ENCODE assay signal across 22 mouse cellular contexts in the genomic region with DNA sequence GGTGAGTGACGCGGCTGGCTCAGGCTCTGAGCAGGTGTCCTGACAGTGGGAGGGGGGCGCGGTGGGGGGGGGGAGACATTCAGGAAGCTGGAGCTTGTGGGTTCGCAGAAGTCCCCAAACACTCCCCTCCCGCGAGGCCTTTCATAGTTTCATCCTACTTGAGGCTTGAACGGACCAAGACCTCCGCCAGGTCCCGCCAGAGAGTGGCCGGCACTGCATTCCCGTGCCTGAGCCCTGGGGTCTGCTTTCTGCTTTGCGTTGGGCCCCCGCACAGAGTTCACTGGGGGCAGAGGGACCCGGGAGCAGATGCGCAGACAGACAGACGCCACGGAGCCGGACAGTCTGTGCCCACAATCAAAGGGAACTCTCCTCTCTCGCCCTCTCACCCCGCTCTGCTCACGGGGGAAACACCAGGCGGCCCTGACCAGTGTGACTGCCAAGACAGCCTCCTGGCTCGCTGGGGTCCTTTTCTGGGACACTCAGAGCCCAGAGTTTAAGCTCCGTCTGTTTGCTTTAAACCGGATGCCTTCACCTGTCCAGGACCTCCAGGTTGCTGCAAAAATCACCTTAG. TPM values are rescaled to one million over a fixed set of nuclear protein-coding genes. Genes with fewer than 3 reads are reported as not detected.
A peak's percentile ranks its signal among the peaks of the same experiment; 100 is the strongest.
DNase-seq lines count a peak whose midpoint lies in the region; ATAC-seq lines count a peak whose summit lies in the region.
"Had no signal": no experiment of that assay in that cellular context is flagged by ENCODE, and none has a peak within 500 bp of the region (broad histone marks: within the 10 kb centered on the region; RNA-seq: fewer than 3 reads in every experiment).

No protein-coding gene starts in this region.

- H3K36me3 ChIP-seq in heart, embryonic 12.5 days = no peaks in the 10 kb centered on the region
- H3K36me3 ChIP-seq in lung, embryonic 15.5 days = no peaks in the 10 kb centered on the region
- no peaks in the 10 kb centered on the region for H3K36me3 ChIP-seq in limb, embryonic 11.5 days (ENCODE audit: control insufficient read depth, insufficient read depth, low read length)
- H3K36me3 ChIP-seq: G1E; liver, embryonic 15.5 days; midbrain, embryonic 13.5 days had no signal

- peak overlapping the region; percentile 77 for H3K9ac ChIP-seq in heart, embryonic 12.5 days
- 0 out of 2 replicates have a peak overlapping the region, but pooled peaks have one; percentile 16 for H3K9ac ChIP-seq in lung, embryonic 15.5 days
- H3K9ac ChIP-seq in limb, embryonic 11.5 days (ENCODE audit: low read length) = peak overlapping the region; percentile 86
- H3K9ac ChIP-seq: forebrain, embryonic 13.5 days; liver, embryonic 15.5 days; midbrain, embryonic 13.5 days had no signal

- ATAC-seq in heart, embryonic 12.5 days (ENCODE audit: insufficient number of reproducible peaks, low FRiP score) = no peak
- no peak for ATAC-seq in lung, embryonic 15.5 days (ENCODE audit: borderline replicate concordance, extremely low read depth, low FRiP score, low TSS enrichment)
- ATAC-seq in limb, embryonic 11.5 days (ENCODE audit: insufficient number of reproducible peaks, low FRiP score, low TSS enrichment, low read depth) = no peak
- ATAC-seq in granulocyte monocyte progenitor cell, adult 5-6 weeks (replicated peaks; ENCODE audit: poor library complexity, severe bottlenecking) = no peak
- ATAC-seq: forebrain, embryonic 13.5 days; midbrain, embryonic 13.5 days had no signal

- H3K27ac ChIP-seq in heart, embryonic 12.5 days (ENCODE audit: poor library complexity, severe bottlenecking) = peak overlapping the region; percentile 89
- no peak overlapping the region for H3K27ac ChIP-seq in lung, embryonic 15.5 days
- peak overlapping the region; percentile 86 for H3K27ac ChIP-seq in limb, embryonic 11.5 days (replicated peaks; ENCODE audit: low read depth, low read length)
- H3K27ac ChIP-seq: forebrain, embryonic 13.5 days; liver, embryonic 15.5 days; macrophage; midbrain, embryonic 13.5 days had no signal

- peaks cover 38% of the 10 kb centered on the region for H3K4me1 ChIP-seq in heart, embryonic 12.5 days (replicated peaks)
- peaks cover 43% of the 10 kb centered on the region for H3K4me1 ChIP-seq in lung, embryonic 15.5 days
- H3K4me1 ChIP-seq in limb, embryonic 11.5 days (ENCODE audit: control insufficient read depth, insufficient read depth, low read length) = peaks cover 1% of the 10 kb centered on the region; the same call in 1 of the 2 replicates
- H3K4me1 ChIP-seq: forebrain, embryonic 13.5 days; liver, embryonic 15.5 days; midbrain, embryonic 13.5 days had no signal

- peak overlapping the region; percentile 51 for H3K4me3 ChIP-seq in heart, embryonic 12.5 days
- H3K4me3 ChIP-seq in lung, embryonic 15.5 days = no peak overlapping the region
- peak overlapping the region; percentile 49 for H3K4me3 ChIP-seq in limb, embryonic 11.5 days (ENCODE audit: low read depth, low read length)
- H3K4me3 ChIP-seq: forebrain, embryonic 13.5 days; liver, embryonic 15.5 days; midbrain, embryonic 13.5 days had no signal

- H3K4me2 ChIP-seq in heart, embryonic 12.5 days = peak overlapping the region; percentile 66
- no peak overlapping the region; the same call in 1 of the 2 replicates for H3K4me2 ChIP-seq in lung, embryonic 15.5 days
- H3K4me2 ChIP-seq in limb, embryonic 11.5 days (ENCODE audit: low read depth, severe bottlenecking) = peak overlapping the region; percentile 69
- H3K4me2 ChIP-seq: forebrain, embryonic 13.5 days; liver, embryonic 15.5 days; midbrain, embryonic 13.5 days had no signal

- DNase-seq in heart, postnatal 36 days = no peak
- DNase-seq in lung, postnatal 10 days = no peak
- DNase-seq in embryo, embryonic 9.5 days (ENCODE audit: extremely low spot score) = peak; percentile 39
- peak; percentile 51 for DNase-seq in limb, embryonic 11.5 days (ENCODE audit: low spot score)
- no peak for DNase-seq in retina, postnatal 1 day
- DNase-seq: cerebellum, adult 8-10 months; gastrocnemius, postnatal 36 days; kidney, adult 18-20 months; kidney, postnatal 14 days; right cerebral cortex, adult 18-20 months had no signal

- no peaks in the 10 kb centered on the region for H3K9me3 ChIP-seq in heart, embryonic 12.5 days (replicated peaks)
- no peaks in the 10 kb centered on the region for H3K9me3 ChIP-seq in lung, embryonic 15.5 days
- no peaks in the 10 kb centered on the region for H3K9me3 ChIP-seq in limb, embryonic 11.5 days (ENCODE audit: control insufficient read depth, low read length)
- H3K9me3 ChIP-seq: forebrain, embryonic 13.5 days; liver, embryonic 15.5 days; midbrain, embryonic 13.5 days had no signal

- peaks cover 91% of the 10 kb centered on the region for H3K27me3 ChIP-seq in heart, embryonic 12.5 days (replicated peaks)
- H3K27me3 ChIP-seq in lung, embryonic 15.5 days = peaks cover 88% of the 10 kb centered on the region
- H3K27me3 ChIP-seq in limb, embryonic 11.5 days (ENCODE audit: control insufficient read depth, insufficient read depth, low read length) = peaks cover 83% of the 10 kb centered on the region

- 4% methylated on average over 26 of the region's 26 CpGs for WGBS in heart, embryonic 12.5 days
- WGBS in lung, embryonic 15.5 days = 10% methylated on average over 26 of the region's 26 CpGs
- under 1% methylated on average over 26 of the region's 26 CpGs for WGBS in limb, embryonic 11.5 days

- intact Hi-C loops in heart, postnatal 36 days (cut with DNase I) = no loop called here

RNA-seq across cellular contexts. Expression of a gene that starts 34.8 kb away (rescaled TPM):
- polyA plus RNA-seq in heart, embryonic 12.5 days (2016; fragmentation: Nextera tagmentation; extraction: Ambion mirVana) = 42.6 and 45.6 TPM in 2 replicates
- 10 to 100 TPM; 26.5 to 40.1 TPM for total RNA-seq in heart, postnatal 36 days (2021)
- polyA plus RNA-seq in lung, embryonic 15.5 days (2015; fragmentation: Nextera tagmentation; extraction: Ambion mirVana) = 50.1 and 55.7 TPM in 2 replicates
- polyA plus RNA-seq in limb, embryonic 11.5 days (2014; fragmentation: Nextera tagmentation; extraction: Ambion mirVana) = 34.3 and 40.5 TPM in 2 replicates
- not detected in 2 replicates for total RNA-seq in granulocyte monocyte progenitor cell, adult 5-6 weeks (2014; fragmentation: Nextera tagmentation)
- not detected in 2 replicates for total RNA-seq in granulocyte monocyte progenitor cell, adult 5-6 weeks (2017)
- total RNA-seq: gastrocnemius, postnatal 36 days; layer of hippocampus, postnatal 10 days; left cerebral cortex, postnatal 10 days had no signal
- polyA plus RNA-seq: cortical plate, adult 2 months; G1E; macrophage; midbrain, embryonic 13.5 days; small intestine, adult 2 months had no signal

Comparison
In these comparisons a context has a peak if more than half of its experiments do, and no peak if none do; other contexts are left out.
1. H3K9ac ChIP-seq: peak in every context shown above with its lines; median percentile 86 in limb, embryonic 11.5 days; 77 in heart, embryonic 12.5 days; 16 in lung, embryonic 15.5 days.
2. DNase-seq: peak in embryo, embryonic 9.5 days (single experiment) and limb, embryonic 11.5 days (single experiment); none in heart, postnatal 36 days (0 of 2), lung, postnatal 10 days (single experiment) and retina, postnatal 1 day (single experiment).